Mouse (Mus musculus) brain, embryonic 14.5 days (tissue): Measurements from ENCODE around the gene Olfr32.

Experiments
- CTCF ChIP-seq: fragments of 200-500 bp; IDR thresholded peaks from 2 replicates; pipeline ENCODE4 v1.5.1; 2012; ENCODE audit warnings: inconsistent platforms, mild to moderate bottlenecking, moderate library complexity, borderline replicate concordance; ENCODE audit not compliant: insufficient read depth, insufficient read length; ENCODE audit errors: extremely low read depth
- POLR2A ChIP-seq: fragments of 200-500 bp; IDR thresholded peaks from 2 replicates; pipeline ENCODE4 v1.6.1; 2012; ENCODE audit warnings: mild to moderate bottlenecking, inconsistent platforms, borderline replicate concordance; ENCODE audit not compliant: poor library complexity, insufficient read depth, insufficient read length, severe bottlenecking; ENCODE audit errors: extremely low read depth

DNA sequence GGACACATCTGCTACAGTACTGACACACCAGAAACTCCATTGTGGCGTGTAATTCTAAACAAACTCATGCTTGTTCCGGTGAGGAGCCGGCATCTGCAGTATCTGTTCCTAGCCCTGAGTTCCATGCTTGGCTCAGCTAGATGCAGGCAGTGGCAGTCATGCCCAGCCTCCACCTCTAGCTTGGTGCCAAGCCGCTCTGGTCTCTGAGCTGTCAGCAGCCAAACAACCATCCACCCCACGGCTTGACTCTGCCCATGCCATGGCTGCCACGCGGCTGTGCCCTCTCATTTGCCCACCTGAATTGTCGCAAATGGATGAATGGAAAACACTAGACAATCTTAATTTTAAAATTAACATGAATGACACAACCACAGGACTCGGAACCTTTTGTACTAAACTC, 11.8 kb upstream of the Olfr32 start:
- TF ChIP-seq CTCF (no peak), POLR2A (no peak)
